Mouse (Mus musculus): ENCODE data around the gene Folr2.
A peak's percentile ranks its signal among the peaks of the same experiment; 100 is the strongest.

Folr2 gene

DNA sequence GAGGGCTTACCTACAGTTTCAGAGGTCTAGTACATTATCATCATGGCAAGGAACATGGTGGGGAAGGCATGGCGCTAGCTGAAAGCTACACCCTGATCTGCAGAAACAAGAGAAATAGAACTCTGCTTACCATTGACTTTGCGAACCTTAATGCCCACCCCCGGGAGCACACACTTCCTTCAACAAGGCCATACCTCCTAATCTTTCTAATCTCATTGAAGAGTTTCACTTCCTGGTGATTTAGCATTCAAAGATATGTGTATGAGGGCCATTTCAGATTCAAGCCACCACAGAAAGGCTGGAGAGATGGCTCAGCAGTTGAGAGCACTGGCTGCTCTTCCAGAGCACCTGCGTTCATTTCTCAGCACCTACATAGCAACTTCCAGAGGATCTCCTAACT is at the start of gene Folr2:
Gene Folr2, minus strand, starts transcription at position 101 of the 400 bp plus-strand sequence.
- no peak for DNase-seq

DNA sequence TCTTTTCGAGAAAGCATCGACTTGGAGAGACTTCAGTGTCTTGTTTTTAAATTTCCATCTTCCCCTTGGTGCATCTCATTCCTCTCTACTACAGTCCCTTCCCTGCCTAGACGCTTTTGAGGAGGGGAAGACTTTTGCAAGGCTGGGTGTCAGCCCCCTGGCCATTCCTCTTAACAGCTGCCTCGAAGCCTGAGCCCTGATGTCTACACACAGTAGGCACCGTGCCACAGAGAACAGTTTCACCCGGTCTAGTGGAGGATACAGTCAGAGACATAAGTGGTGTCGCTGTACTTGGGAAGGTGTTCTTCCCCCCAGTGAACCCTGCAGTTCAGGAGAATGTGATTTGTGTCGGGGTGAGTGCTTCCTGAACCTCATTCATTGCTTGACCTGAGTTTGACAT is 49.7 kb upstream of the Folr2 start:
- no peak for DNase-seq

DNA sequence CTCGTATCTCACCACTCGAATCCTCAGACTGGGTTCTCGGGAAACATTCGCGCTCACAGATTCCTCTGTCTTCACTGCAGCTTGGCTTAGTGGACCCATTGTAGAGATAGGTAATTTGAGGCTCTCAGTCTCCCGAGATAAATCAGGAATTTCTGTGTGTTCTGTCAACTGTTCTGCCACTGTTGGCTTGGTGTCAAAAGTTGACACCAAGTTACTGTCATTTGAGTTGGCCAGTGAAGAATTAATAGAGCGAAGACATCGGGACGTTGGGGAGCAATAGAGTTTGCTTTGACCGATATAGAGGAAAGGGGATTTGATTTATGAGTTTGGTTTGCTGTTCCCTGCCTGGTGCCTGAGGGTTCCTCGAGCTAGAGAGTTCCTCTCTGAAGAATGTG is 49.3 kb upstream of the Folr2 start, which contains the start of gene Tomt:
Gene Tomt, minus strand, starts transcription at position 73 of the 395 bp plus-strand sequence.
- DNase-seq, result no peak

DNA sequence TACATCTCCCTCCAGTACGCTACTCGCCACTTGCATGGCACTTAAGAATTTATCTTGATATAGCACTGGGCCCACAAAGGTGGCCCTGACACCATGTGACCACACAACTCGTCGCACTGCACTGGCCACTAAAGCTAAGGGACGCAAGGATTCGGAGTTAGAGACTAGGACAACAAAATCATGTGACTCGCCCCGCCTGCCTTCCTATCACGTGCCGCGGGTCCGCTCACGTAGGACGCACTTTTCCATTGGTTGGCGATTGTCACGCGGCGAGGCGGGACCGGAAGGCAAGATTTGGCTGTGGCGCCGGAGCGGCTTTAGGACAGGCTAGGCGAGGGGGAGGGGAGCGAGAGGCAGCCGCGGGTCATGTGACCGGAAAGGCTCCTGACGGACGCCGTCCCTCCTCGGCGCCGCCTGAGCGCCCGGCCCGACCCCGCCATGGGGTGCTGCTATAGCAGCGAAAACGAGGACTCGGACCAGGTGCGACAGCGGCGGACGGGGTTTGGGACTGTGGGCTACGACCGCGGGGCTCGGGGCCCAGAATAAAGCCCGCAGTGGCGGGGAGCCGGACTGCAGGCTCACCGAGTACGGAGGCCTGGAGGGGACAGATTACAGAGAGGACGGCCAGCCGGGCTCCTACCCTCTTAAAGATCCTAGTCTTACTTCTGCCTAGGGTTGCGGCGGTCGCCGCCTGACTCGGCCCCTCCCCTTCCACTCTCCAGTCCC is 48.7 kb upstream of the Folr2 start, which contains the start of gene Lamtor1:
Gene Lamtor1, plus strand, starts transcription at position 344 of the 726 bp plus-strand sequence.
- peak; percentile 100 for DNase-seq

DNA sequence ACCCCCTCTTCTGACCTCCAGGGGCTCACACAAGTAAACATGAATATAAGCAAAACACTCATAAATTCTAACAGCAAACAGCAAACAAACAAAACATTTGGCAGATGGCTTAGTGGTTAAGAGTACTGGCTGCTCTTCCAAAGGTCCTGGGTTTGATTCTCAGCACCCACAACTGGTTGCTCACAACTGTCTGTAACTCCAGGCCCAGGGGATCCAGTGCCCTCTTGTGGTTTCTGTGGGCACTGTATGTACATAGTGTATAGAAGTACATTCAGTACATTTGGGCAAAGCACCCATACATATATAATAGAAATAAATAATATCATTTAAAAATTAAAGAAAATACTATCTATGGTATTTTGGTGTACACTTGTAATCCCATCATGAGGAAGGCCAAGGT is 45.9 kb upstream of the Folr2 start:
- no peak for DNase-seq

DNA sequence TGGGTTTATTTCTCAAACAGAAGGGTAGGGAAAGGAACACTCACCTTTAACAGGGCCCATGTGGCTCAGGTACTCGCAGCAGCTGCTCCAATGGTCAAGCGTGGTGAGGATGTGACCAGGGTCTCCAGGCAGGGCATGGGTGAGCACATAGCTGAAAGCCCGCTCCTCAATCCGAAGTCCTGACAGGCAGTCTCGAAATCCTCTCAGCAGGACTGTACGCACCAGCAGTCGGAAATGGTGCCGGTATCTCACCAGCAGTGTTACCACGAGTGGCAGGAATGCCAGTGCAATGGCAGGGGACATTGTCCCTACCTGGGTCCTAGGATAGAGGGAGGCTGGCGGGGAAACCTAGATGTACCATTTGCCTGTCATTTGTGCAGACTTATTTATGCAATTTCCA is 45.0 kb upstream of the Folr2 start:
- DNase-seq, result no peak

DNA sequence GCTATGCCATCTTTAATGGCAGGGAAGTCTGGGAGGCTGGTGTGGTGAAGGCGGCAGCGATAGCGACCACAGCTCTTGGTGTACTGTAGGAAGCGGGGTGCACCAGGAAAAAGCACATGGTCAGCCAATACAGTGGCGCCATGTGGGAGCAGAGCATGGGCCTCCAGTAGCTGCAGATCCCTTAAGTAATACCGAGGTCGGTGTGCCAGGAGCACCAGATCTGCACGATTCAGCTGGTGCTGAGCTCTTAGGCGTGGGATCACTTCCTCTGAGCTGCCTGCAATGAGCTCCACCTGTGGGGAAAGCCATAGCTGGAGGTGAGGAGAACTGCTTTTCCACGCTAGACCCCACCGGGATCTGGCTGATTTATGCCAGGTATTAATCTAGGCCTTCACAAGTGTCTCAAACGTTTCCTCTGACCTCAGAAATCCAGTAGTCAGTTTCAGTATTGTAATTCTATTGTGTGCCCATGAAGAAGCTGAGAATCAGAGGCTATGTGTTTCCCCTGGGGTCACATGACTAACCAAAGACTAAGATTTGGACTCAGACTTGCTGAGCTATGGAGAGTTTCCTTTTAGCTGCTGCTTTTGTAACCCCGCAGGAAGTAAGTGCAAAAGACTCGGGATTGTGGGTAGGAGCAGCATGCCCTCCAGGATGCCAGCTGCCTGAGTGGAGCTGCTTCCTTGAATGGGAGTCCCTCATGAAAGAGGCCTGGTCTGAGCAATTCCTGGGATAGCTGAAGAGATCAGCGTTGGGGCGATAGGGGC is 43.5 kb upstream of the Folr2 start:
- DNase-seq, result no peak

DNA sequence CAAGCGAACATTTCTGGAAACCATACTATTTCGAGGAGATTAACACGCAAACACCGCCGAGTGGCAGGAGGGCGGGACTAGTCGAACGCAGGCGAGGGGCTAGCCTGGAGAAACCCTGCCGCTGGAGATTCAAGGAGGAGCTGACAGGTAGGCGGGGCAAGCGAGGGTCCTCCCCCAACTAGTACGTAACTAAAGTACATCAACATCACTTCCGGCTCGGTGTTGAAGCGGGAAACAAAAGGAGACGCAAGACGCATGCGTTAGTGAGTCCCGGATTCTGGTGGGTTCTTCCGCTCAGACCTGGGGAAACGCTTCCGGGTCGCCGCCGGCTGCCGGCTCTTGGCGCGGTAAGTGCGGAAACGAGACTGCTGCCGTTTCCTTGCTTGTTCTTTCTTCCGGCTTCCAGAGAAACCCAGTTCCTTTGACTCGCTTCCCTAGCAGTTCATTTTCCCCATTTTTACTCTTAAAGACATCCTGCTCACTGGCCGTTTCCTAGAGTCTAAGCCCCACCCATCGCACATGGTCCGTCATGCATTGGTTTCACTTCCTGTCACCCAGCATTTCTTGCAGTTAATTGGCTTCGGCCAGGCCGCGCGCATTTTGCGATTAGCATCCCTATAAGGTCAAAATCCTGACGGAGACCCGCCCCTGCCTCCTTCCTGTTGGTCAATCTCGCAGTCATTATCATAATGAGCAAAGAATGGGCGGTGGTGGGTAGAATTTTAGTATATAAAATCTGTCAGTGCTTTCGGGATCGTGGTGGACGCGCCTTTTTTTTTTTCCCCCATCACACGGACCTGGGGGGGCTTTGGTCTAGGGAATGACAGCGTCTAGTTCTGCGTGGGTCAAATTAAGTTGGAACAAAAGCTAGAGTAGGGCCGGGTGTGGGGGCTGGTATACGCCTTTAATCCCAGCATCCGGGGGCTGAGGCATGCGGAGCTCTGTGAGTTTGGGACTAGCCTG is 39.4 kb upstream of the Folr2 start:
- peak; percentile 99 for DNase-seq

DNA sequence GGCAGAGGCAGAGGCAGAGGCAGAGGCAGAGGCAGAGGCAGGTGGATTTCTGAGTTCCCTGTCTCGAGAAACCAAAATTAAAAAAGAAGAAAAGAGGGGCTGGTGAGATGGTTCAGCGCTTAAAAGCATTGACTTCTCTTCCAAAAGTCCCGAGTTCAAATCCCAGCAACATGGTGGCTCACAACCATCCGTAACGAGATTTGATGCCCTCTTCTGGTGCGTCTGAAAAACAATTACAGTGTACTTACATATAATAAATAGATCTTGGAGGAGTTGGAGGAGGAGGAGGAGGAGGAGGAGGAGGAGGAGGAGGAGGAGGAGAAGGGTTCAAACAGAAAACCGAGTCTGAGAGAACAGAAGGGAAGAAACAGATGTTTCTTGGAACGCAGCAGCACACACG is 38.7 kb upstream of the Folr2 start:
- no peak for DNase-seq

DNA sequence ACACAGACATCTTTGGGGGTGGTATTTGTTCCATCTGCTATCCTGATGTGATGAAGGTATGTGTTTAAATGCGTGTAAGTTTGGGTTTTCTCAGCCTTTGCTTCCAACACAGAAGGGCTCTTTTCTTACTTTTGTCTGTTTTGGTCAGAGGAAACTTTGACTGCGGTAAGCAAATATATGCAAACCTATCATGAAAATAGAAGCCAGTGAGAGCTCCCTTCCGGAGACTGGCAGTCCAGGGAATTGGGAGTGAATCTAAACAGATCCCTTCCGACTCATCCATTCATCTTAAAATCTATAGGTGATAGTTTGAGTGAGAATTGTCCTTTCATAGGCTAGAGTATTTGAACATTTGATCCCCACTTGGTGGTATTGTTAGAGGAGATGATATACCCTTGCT is 31.5 kb upstream of the Folr2 start:
- no peak for DNase-seq

DNA sequence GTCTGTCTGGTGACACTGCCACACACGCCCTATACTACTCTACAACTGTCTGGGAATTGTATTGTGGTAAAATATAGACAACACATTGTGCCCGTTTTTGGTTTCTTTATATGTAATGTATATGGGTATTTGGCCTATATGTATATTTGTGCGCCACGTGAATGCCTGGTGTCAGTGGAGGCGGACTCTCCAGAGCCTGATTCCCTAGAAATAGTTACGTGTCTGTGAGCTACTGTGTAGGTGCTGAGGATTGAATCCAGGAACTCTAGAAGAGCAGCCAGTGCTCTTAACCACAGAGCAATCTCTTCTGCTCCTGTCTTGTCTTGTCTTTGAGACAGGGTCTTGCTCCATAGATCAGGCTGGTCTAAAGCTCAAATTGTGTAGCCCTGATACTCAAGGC is 29.3 kb upstream of the Folr2 start:
- no peak for DNase-seq

DNA sequence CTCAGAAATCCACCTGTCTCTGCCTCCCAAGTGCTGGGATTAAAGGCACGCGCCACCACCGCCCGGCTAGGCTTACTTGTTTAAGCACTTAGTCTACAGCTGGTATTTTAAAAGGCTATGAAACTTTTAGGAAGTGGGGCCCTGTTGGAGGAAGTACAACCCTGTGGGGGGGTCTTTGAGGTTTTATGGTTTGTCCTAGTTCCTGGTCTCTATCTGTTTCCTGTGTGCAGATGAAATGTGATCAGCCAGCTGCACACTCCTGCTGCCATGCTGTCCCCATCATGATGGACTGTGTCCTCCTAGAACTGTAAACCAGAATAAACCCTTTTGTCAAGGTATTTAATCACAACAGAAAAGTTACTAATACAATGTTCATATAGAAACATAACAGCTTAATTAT is 27.2 kb upstream of the Folr2 start:
- no peak for DNase-seq

DNA sequence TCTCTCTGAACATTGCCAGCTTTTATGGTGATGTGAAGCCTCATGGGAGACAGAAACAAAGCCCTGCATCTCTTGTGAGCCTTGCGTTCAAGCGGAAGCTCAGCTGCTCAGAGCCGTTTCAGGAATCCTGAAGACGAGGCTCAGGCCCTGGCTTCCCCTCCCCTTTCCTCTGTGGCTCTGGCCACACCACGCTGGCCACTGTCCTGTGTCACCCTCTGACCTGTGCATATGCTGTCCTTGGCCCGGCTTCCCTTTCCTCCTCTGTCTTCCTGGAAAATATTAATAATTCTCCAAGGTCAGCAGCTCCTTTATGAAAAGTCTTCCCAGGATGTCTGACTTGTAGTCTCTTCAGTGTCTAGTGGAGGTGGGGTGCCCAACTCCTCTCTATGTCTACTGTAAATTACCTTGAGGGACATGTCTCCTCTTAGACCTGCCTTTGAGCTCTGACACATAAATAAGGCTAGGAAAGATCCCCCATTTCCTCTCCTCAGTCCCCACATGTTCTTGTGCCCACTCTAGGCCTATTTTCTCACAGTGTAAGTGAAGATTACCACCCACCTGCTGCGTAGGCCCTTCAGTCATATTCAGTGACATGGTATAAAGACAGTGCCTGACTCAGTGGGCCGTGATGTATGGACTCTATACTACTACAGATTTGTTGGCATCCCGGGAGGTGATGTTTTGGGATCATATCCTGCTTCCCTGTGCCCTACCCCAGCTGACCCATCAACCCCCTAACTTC is 25.6 kb upstream of the Folr2 start:
- DNase-seq, result no peak

DNA sequence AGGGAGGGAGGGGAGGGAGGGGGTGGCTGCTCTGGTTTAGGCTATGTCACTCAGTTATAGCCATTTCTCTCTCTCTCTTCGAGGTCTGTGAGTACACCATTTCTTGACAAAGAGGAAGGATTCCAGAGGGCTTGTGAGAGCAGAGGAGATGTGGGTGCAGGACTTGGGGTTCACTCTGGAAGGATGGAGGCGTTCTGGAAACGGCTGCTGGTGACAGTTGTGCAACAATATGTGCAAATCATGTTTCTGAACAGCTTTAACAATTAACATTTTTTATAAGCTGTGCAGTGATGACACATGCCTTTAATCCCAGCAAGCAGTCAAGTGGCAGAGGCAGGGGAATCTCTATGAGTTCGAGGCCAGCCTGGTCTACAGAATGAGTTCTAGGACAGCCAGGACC is 23.9 kb upstream of the Folr2 start:
- peak; percentile 76 for DNase-seq

DNA sequence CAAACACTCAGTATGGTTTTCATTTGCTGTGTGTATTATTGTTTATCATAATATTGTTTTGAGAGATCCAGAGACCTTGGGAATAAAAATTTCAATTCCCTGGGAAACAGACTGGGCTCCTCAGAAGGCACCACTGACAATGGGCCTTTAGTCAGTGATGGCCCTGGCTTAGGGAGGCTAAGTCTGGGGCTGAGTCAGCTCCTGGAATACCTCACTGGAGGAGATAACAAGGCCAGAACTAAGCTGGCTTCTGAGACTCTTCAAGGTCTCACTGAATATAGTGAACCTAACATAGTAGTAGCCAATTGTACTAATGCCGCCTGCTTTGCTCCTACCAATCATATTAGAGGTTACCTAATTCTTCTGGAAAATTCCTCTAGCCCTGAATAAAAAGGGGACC is 19.0 kb upstream of the Folr2 start:
- no peak for DNase-seq

DNA sequence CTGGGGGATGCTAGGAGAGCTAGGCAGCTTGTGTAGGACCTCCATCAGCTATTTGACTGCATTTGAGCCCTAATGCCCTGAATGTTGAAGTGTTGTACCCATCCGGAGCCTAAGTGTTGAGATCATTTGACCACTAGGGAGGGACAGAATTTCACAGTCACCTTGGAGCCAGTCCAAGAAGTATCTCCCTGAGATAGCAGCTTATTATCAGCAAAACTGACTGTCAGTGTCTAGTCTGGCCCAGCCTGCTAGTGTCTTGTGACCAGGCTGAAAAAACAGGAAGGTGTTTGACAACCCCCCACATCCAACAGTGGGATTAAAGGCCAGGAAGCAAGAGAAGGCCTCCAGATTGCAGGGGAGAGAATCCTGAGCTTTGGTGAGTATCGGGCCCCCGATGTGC is 14.3 kb upstream of the Folr2 start:
- peak; percentile 27 for DNase-seq

DNA sequence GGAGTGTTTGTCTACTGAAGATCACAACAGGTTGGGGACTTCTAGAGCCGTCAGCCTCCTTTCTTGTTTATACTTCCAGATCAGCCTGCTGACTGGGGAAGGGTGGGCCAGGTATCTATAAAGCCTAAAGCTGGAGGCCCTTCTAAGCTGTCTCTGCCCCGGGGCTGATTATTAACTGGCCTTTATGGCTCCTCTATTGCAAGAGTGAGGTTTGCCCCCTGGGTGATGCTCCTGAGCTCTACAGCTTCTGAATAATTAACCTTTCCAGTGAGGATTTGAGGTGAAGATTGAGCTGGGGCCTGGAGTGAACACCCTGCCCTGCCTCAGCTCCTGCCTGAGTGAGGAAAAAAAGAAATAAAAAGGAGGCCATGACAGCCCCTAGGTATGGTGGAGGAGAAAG is 13.6 kb upstream of the Folr2 start, which contains the start of gene Folr1:
Gene Folr1, minus strand, starts transcription at position 160 of the 400 bp plus-strand sequence.
- no peak for DNase-seq

DNA sequence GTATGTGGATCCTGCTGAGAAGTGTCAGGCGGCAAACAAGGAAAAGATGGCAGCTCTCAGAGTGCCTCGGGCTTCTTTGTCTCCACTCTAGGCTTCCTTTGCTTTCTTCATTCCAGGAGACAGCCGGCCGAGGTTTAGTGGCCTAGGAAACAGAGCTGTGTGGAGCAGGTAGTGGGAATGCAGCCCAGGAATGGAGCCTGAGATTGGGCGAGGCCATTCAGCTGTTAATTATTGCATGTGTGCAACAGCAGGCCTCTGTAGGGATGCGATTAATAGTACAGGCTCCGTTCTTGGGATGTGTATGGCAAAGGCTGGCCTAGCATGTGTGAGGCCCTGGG is 12.1 kb upstream of the Folr2 start:
- no peak for DNase-seq

DNA sequence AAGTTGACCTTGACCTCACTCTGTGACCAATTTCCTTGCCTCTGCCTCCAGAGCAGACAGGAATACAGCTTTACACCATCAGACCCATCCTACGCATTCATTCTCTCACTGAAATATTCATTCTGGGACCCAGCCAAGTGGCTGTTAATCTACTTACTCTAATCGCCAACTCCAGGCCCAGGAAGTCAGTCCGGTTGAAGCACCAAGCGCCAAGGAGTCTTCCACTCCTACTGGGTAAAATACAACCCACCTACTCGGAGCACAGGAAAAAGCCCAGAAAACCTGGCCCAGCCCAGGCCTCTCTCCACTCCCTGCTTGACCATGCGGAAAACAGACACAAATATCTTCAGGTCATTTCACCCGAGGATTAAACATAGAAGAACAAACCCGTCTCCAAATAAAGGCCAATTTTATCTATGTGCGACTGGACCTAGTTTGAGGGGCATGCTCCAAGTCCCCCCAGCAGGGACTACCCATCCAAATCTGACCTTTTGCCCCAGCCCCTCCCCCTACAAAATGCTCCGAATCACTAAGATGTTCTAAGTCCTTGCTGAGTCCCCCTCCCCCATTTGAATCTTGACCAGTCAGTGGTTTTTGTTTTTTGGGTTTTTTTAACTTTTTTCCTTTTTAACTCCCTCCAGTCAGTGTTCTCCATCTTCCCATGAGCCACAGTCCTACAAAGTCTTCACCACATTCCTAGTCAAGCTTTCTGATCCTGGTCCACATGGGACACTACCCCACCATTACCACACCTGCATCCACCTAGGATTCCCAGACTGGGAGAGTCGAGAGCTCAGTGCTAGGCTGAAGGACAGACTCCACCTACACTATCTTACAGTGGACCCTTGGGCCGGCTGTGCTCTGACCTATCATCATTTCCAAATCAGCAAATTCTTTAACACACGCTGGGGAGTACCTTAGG is 11.5 kb upstream of the Folr2 start:
- no peak for DNase-seq

DNA sequence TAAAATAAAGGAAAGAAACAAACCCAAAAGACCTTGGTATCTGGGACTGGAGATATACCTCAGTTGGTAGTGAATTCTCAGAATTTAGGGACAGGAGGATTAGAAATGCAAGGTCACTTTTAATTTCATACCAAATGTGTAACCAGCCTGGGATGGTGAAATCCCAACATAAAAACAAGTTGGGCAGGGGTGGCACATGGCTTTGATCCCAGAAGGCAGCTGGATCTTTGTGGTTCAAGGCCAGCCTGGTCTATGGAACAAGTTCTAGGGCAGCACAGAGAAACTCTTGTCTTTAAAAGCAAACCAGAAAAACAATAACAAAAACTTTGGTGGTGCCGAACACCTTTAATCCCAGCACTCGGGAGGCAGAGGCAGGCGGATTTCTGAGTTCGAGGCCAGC is 10.5 kb upstream of the Folr2 start:
- DNase-seq, result no peak

DNA sequence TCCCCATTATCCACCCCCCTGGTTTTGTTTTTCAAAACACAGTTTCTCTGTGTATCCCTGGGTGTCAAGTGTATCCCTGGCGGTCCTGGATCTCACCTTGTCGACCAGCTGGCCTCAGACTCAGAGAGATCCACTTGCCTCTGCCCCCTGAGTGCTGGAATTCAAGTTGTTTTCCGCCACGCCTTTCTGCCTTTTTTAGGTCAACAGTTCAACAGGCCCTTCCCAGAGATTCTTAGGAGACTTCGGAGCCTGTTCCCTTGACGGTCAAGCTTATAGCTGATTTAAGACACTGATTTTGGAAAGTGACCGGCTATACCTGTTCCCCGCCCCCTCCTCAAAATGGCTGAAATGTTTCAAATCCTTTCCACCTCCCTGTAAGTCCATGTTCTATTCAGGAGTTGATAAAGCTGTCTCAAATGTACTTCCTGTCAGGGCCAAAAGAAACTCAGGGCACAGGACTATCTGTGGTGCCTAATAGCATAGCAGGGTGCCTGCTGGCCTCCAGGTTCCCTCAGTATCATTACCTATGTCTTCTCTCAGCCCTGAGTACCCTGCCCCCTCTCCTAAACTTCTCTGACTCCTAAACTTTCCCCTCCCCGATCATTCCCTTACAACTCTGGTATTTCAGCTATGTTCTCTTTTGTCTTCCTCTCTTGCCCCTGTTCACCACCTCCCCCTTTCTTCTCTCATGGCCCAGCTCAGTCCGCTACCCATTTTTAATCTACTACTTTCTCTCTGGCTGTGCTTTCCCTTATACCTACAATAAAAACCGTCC is 9.7 kb upstream of the Folr2 start:
- DNase-seq, result no peak
